Mouse (Mus musculus) spleen, adult 2 months (tissue): Measurements from ENCODE around the gene Nrl. TPM values are rescaled to one million over a fixed set of nuclear protein-coding genes. Genes with fewer than 3 reads are reported as not detected.

ENCODE experiments used
- DNase-seq, 2 experiments: peaks; one replicate each; pipeline versions ENCODE4 v3.0.0 to v3.0.0-alpha.2; 2012 to 2021; ENCODE audit warnings: low spot score in 2 of 2, low read depth in 1 of 2
- H3K27ac ChIP-seq: fragments of 200-500 bp; 2 replicates; pipeline ENCODE4 v1.5.1; 2012; ENCODE audit warnings: low read length, inconsistent platforms; ENCODE audit not compliant: insufficient read depth
- H3K27me3 ChIP-seq: fragments of 200-500 bp; 2 replicates; pipeline ENCODE4 v1.6.1; 2012; ENCODE audit warnings: mild to moderate bottlenecking, moderate library complexity, low read length, inconsistent platforms; ENCODE audit not compliant: control insufficient read depth, insufficient read depth
- H3K36me3 ChIP-seq: fragments of 200-500 bp; 2 replicates; pipeline ENCODE4 v1.6.1; 2012; ENCODE audit warnings: mild to moderate bottlenecking, low read length, inconsistent platforms; ENCODE audit not compliant: control insufficient read depth, insufficient read depth
- H3K4me1 ChIP-seq: fragments of 200-500 bp; 2 replicates; pipeline ENCODE4 v1.6.1; 2011; ENCODE audit warnings: inconsistent platforms; ENCODE audit not compliant: control insufficient read depth, insufficient read depth, insufficient read length
- H3K4me3 ChIP-seq: fragments of 200-500 bp; 2 replicates; pipeline ENCODE4 v1.5.1; 2011; ENCODE audit warnings: mild to moderate bottlenecking, inconsistent platforms; ENCODE audit not compliant: insufficient read depth, insufficient read length; ENCODE audit errors: extremely low read depth
- CTCF ChIP-seq: fragments of 200-500 bp; IDR thresholded peaks from 2 replicates; pipeline ENCODE4 v1.5.1; 2011; ENCODE audit warnings: mild to moderate bottlenecking, inconsistent platforms; ENCODE audit not compliant: insufficient read depth, insufficient read length, insufficient replicate concordance; ENCODE audit errors: extremely low read depth
- POLR2A ChIP-seq: fragments of 200-500 bp; IDR thresholded peaks from 2 replicates; pipeline ENCODE4 v1.6.1; 2011; ENCODE audit warnings: low read depth, low read length, inconsistent platforms
- WGBS: fragments of 180-500 bp; shearing (Covaris S2); methylation state at CpG from one replicate; pipeline ENCODE4 v1.1.7; 2018; 5-methylcytosine and 5-hydroxymethylcytosine counted together
- polyA plus RNA-seq: library from polyadenylated mRNA; depleted of rRNA; stranded (reverse); fragments of >200 nt; gene quantifications from 2 replicates; pipeline ENCODE4 v1.2.3, GENCODE M21; 2012

The Nrl gene
- polyA plus RNA-seq, 1 experiment, result 0.02 TPM

DNA sequence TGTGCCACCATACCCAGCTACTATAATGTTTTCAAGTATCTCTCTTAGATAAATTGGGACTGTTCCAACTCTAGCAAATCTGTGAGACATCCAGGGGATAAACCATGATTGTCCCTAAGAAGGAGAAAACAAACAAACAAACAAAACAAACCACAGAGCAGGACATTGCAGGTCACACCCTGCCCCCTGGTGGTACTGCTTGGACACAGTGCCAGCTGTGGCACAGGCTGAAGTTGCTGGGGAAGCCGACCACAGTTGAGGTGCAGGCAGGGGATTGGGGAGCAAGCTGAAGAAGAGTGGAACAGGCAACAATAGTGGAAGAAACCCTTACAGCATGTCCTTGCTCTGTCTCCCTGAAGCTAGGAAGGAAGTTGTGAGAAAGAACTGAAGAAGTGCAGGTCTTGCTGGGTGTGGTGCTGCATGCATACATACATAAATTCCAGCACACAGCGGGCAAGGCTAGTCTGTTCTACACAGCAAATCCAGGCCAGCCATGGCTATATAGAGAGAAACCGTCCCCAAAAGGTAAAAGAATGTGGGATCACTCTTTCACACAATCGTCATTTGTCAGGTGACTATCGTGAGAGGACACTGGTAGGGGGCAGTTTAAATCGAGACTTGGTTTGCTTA is 11.4 kb upstream of the Nrl start:
- H3K27ac ChIP-seq, result no peak overlapping the region
- peaks cover 8% of the 10 kb centered on the region; the same call in 1 of the 2 replicates for H3K4me1 ChIP-seq
- H3K4me3 ChIP-seq, result no peak overlapping the region
- no peaks in the 10 kb centered on the region for H3K27me3 ChIP-seq
- DNase-seq, result peak in 1 of 2 experiments; percentile 27
- WGBS, result 65% methylated on average over 6 of the region's 6 CpGs
- TF ChIP-seq POLR2A, result no peak
- TF ChIP-seq CTCF, result peak; percentile 55; the same call in 1 of the 2 replicates
- no peaks in the 10 kb centered on the region for H3K36me3 ChIP-seq

DNA sequence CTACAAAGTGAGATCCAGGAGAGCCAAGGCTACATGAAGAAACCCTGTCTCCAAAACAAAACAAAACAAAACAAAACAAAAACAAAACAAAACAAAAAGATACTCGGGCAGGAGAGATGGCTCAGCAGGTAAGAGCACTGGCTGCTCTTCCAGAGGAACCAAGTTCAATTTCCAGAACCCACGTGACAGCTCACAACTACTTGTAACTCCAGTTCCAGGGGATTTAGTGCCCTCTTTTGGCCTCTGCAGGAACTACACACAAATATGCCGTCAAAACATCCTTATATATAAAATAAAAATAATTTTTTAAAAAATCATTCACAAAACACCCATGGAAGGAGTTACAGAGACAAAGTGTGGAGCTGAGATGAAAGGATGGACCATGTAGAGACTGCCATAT is 3.2 kb upstream of the Nrl start:
- no peak for TF ChIP-seq POLR2A
- peak; percentile 12; the same call in 1 of the 2 replicates for TF ChIP-seq CTCF
- no peaks in the 10 kb centered on the region for H3K4me1 ChIP-seq
- 0 out of 2 replicates have a peak, but pooled peaks cover 1% of the 10 kb centered on the region for H3K27me3 ChIP-seq
- H3K4me3 ChIP-seq, result no peak overlapping the region
- H3K36me3 ChIP-seq, result no peaks in the 10 kb centered on the region
- DNase-seq, result peak in 1 of 2 experiments; percentile 46
- H3K27ac ChIP-seq, result no peak overlapping the region
- WGBS, result 13% methylated on average over 3 of the region's 3 CpGs

DNA sequence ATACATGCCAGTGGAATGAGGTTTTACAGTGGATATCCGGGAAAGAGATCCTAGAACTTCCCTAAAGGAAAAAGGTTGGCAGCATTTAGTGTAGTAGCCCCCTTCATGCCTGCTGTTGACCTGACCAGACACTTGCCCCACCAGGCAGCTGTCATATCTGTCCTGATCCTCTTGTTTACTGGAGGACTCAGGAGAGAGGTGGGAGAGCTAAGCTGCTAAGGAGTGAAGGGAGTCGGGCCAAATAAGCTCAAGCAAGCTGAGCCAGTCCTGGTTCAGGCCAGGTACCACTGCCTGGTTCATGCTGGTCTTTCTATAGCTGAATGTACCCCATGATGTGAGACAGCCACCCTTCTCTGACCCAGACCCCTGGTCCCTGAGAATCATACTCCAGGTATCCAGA is 1.9 kb upstream of the Nrl start:
- H3K27me3 ChIP-seq, result peaks cover 5% of the 10 kb centered on the region; the same call in 1 of the 2 replicates
- H3K27ac ChIP-seq, result no peak overlapping the region
- WGBS, result 83% methylated on average over 2 of the region's 2 CpGs
- no peaks in the 10 kb centered on the region for H3K36me3 ChIP-seq
- DNase-seq, result no peak
- no peaks in the 10 kb centered on the region for H3K4me1 ChIP-seq
- no peak for TF ChIP-seq POLR2A
- TF ChIP-seq CTCF, result no peak
- H3K4me3 ChIP-seq, result no peak overlapping the region

DNA sequence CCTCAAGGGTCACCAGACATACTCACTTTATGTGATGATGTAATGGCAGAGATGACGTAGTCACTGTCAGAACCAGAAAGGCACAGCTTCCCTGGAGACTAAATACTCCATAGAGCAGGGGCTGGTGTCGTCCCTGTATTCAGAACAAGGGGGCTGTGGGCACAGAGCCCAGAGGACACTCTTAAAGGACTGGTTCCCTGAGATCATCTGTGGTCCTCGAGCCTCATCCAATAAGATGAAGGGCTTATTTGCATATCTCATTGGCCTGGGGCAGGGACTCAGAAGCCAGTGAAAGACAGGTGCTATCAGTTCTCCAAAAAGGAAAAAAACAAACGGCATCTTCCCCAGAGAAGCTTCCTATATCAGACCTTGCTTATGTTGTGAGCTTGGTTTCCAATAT is 719 bp downstream of the Nrl start:
- WGBS, result 58% methylated on average over 4 of the region's 4 CpGs
- TF ChIP-seq CTCF (no peak), POLR2A (no peak)
- no peaks in the 10 kb centered on the region for H3K36me3 ChIP-seq
- no peak for DNase-seq
- no peak overlapping the region for H3K4me3 ChIP-seq
- H3K4me1 ChIP-seq, result peaks cover 4% of the 10 kb centered on the region
- H3K27me3 ChIP-seq, result peaks cover 8% of the 10 kb centered on the region
- H3K27ac ChIP-seq, result no peak overlapping the region

DNA sequence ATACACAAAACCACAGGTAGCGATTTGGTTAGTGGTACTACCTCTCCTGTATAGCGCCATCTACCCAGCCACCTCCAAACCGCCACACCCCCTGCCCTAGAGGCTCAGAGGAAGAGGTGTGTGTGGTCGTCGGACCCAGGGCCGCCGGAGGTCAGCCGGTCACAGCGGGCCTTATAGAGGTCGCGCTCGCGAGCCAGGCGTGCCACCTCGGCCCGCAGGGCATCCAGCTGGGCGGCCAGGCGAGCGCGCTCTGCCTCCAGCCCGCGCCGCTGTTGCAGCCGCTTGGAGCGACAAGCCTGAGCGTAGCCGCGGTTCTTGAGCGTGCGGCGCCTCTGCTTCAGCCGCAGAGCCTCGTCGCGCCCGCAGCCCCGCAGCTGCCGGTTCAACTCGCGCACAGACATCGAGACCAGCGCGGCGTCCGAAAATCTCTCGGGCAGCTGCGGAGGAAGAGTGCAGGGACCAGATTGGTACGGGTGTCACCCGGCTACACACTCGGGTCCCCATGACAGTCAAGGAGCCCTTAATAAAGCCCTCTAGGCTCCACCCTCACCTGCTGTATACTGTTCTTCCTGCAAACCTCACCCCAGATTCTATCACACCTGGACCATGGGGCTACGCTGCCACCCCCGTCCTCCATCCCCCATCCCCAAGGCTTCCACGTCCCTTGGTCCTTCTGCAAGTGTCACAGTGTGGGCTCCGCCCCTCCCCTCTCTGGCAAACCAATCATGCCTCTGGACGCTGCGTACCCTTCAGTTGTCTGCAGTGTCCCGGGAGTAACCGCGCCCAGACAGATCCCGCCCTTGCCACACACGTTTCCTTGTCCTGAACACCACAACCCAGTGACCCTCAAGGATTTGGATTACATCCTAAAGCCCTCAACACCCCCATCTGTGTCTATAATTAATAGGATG is 4.1 kb downstream of the Nrl start:
- no peaks in the 10 kb centered on the region for H3K36me3 ChIP-seq
- TF ChIP-seq POLR2A (no peak), CTCF (no peak)
- H3K4me3 ChIP-seq, result peak overlapping the region; percentile 45
- WGBS, result 4% methylated on average over 61 of the region's 61 CpGs
- no peak overlapping the region for H3K27ac ChIP-seq
- DNase-seq, result no peak
- peaks cover 8% of the 10 kb centered on the region for H3K27me3 ChIP-seq
- H3K4me1 ChIP-seq, result peaks cover 4% of the 10 kb centered on the region

DNA sequence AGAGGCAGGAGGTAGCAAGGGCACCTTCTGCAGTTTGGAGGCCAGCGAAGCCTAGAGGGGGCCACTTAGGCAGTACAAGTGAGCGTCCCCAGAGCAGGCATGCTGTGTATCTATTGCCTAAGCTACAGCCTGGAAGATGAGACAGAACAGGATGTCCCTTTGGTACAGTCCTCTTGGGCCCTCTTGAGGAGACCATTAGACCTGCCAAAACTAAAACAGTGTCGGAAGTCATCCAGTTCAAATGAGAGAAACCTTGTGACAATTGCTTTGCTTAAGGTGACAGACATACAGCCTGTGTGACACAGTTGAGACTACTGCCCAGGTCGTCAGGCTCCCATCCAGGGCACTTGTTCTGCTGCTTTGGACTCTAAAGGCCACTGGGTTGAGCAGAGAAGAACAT is 5.2 kb downstream of the Nrl start:
- H3K4me1 ChIP-seq, result peaks cover 4% of the 10 kb centered on the region
- 65% methylated on average over 4 of the region's 4 CpGs for WGBS
- no peaks in the 10 kb centered on the region for H3K36me3 ChIP-seq
- H3K27me3 ChIP-seq, result peaks cover 8% of the 10 kb centered on the region
- H3K4me3 ChIP-seq, result no peak overlapping the region
- DNase-seq, result no peak
- no peak overlapping the region for H3K27ac ChIP-seq
- no peak for TF ChIP-seq CTCF
- TF ChIP-seq POLR2A, result no peak
